Mouse (Mus musculus) forebrain, embryonic 13.5 days (tissue): ENCODE data around the gene Ccdc9. TPM values are rescaled to one million over a fixed set of nuclear protein-coding genes. Genes with fewer than 3 reads are reported as not detected.
"Not testable (repeated sequence)": the region's sequence is repeated elsewhere in the genome, so short reads cannot be mapped to it uniquely, and the experiment has no call there.

Experiments used
- ATAC-seq: fragments of 200-750 bp; cut with Nextera tagmentation; 2 replicates; pipeline ENCODE4 v1.8.0; 2017
- H3K27ac ChIP-seq: fragments of 300-500 bp; sonication (generic); 2 replicates; pipeline ENCODE4 v1.5.1; 2015; ENCODE audit warnings: inconsistent platforms, mild to moderate bottlenecking, moderate library complexity
- H3K27me3 ChIP-seq: fragments of 300-500 bp; sonication (generic); 2 replicates; pipeline ENCODE4 v1.6.1; 2015; ENCODE audit warnings: mild to moderate bottlenecking, inconsistent platforms
- H3K36me3 ChIP-seq: fragments of 300-500 bp; sonication (generic); 2 replicates; pipeline ENCODE4 v1.6.1; 2015; ENCODE audit warnings: mild to moderate bottlenecking, inconsistent platforms; ENCODE audit not compliant: poor library complexity, severe bottlenecking
- H3K4me1 ChIP-seq: fragments of 300-500 bp; sonication (generic); 2 replicates; pipeline ENCODE4 v1.6.1; 2015; ENCODE audit warnings: inconsistent platforms
- H3K4me2 ChIP-seq: fragments of 300-500 bp; sonication (generic); 2 replicates; pipeline ENCODE4 v1.6.1; 2015; ENCODE audit warnings: inconsistent platforms, mild to moderate bottlenecking, moderate library complexity
- H3K4me3 ChIP-seq: fragments of 300-500 bp; sonication (generic); 2 replicates; pipeline ENCODE4 v1.5.1; 2015; ENCODE audit warnings: mild to moderate bottlenecking, inconsistent platforms
- H3K9ac ChIP-seq: fragments of 300-500 bp; sonication (generic); 2 replicates; pipeline ENCODE4 v1.6.1; 2015; ENCODE audit warnings: mild to moderate bottlenecking, inconsistent platforms
- H3K9me3 ChIP-seq: fragments of 300-500 bp; sonication (generic); replicated peaks from 2 replicates; pipeline ENCODE4 v1.6.1; 2016; ENCODE audit warnings: inconsistent platforms
- WGBS: fragments of 180-500 bp; shearing (Covaris S2); methylation state at CpG from one replicate; pipeline ENCODE4 v1.1.7; 2015; 5-methylcytosine and 5-hydroxymethylcytosine counted together
- polyA plus RNA-seq: library from polyadenylated mRNA; unstranded; fragments of >200 nt; fragmentation: Nextera tagmentation; extraction: Ambion mirVana; gene quantifications from 2 replicates; pipeline ENCODE4 v1.2.1, GENCODE M21; 2015

Ccdc9 gene
- polyA plus RNA-seq, 1 experiment from 2014 or later: 25.2 TPM

GRCm38 (mm10) chr7:16282334-16282733 lies 4.3 kb downstream of the Ccdc9 start:
- no peak overlapping the region for H3K27ac ChIP-seq
- H3K4me3 ChIP-seq: no peak overlapping the region
- no peak overlapping the region for H3K4me2 ChIP-seq
- no peak overlapping the region for H3K9ac ChIP-seq
- H3K4me1 ChIP-seq: peaks cover 12% of the 10 kb centered on the region
- H3K27me3 ChIP-seq: no peaks in the 10 kb centered on the region
- no peak for ATAC-seq
- no peaks in the 10 kb centered on the region for H3K9me3 ChIP-seq
- WGBS: 86% methylated on average over 13 of the region's 13 CpGs
- H3K36me3 ChIP-seq: peaks cover 67% of the 10 kb centered on the region

- no peak overlapping the region for H3K4me3 ChIP-seq
- H3K4me1 ChIP-seq: peaks cover 10% of the 10 kb centered on the region
- WGBS: 92% methylated on average over 11 of the region's 11 CpGs
- H3K9me3 ChIP-seq: no peaks in the 10 kb centered on the region
- ATAC-seq: no peak
- H3K9ac ChIP-seq: no peak overlapping the region
- no peak overlapping the region for H3K4me2 ChIP-seq
- H3K27me3 ChIP-seq: no peaks in the 10 kb centered on the region
- no peak overlapping the region for H3K27ac ChIP-seq
- H3K36me3 ChIP-seq: peaks cover 83% of the 10 kb centered on the region
Observed at GRCm38 (mm10) chr7:16280721-16281120, 5.9 kb downstream of the Ccdc9 start.

GRCm38 (mm10) chr7:16274922-16275890 lies 11.4 kb downstream of the Ccdc9 start:
- peaks cover 23% of the 10 kb centered on the region for H3K4me1 ChIP-seq
- H3K9ac ChIP-seq: peak overlapping the region; percentile 34; the same call in 1 of the 2 replicates
- peaks cover 53% of the 10 kb centered on the region for H3K36me3 ChIP-seq
- no peaks in the 10 kb centered on the region for H3K27me3 ChIP-seq
- no peak for ATAC-seq
- no peak overlapping the region for H3K4me3 ChIP-seq
- WGBS: 89% methylated on average over 10 of the region's 10 CpGs
- no peak overlapping the region for H3K27ac ChIP-seq
- H3K4me2 ChIP-seq: no peak overlapping the region
- no peaks in the 10 kb centered on the region for H3K9me3 ChIP-seq

- under 1% methylated on average over 18 of the region's 18 CpGs for WGBS
- Histone ChIP-seq H3K9ac (peak overlapping the region; percentile 63), H3K27ac (peak overlapping the region; percentile 93), H3K36me3 (peaks cover 40% of the 10 kb centered on the region), H3K27me3 (peaks cover 2% of the 10 kb centered on the region; the same call in 1 of the 2 replicates), H3K9me3 (no peaks in the 10 kb centered on the region), H3K4me2 (peak overlapping the region; percentile 91), H3K4me3 (peak overlapping the region; percentile 81), H3K4me1 (peaks cover 23% of the 10 kb centered on the region)
- peak; percentile 78 for ATAC-seq
Observed at GRCm38 (mm10) chr7:16273766-16274140, 12.8 kb downstream of the Ccdc9 start.

GRCm38 (mm10) chr7:16273081-16273765 lies 13.4 kb downstream of the Ccdc9 start, which contains the start of gene Inafm1:
Inafm1 (minus strand) TSS chr7:16273617.
- under 1% methylated on average over 36 of the region's 49 CpGs for WGBS
- Histone ChIP-seq H3K4me1 (peaks cover 23% of the 10 kb centered on the region), H3K36me3 (peaks cover 35% of the 10 kb centered on the region), H3K27ac (peak within 1 kb of the TSS; percentile 93), H3K27me3 (peaks cover 2% of the 10 kb centered on the region; the same call in 1 of the 2 replicates), H3K9ac (peak within 1 kb of the TSS; percentile 87), H3K9me3 (no peaks in the 10 kb centered on the region), H3K4me3 (peak within 1 kb of the TSS; percentile 81), H3K4me2 (peak within 1 kb of the TSS; percentile 91)
- ATAC-seq: peak; percentile 84

GRCm38 (mm10) chr7:16272681-16273080 lies 13.9 kb downstream of the Ccdc9 start:
- peak; percentile 81 for ATAC-seq
- Histone ChIP-seq H3K4me1 (peaks cover 23% of the 10 kb centered on the region), H3K4me2 (peak overlapping the region; percentile 91), H3K4me3 (peak overlapping the region; percentile 81), H3K9ac (peak overlapping the region; percentile 87), H3K27ac (peak overlapping the region; percentile 93), H3K9me3 (no peaks in the 10 kb centered on the region), H3K36me3 (peaks cover 29% of the 10 kb centered on the region), H3K27me3 (peaks cover 2% of the 10 kb centered on the region; the same call in 1 of the 2 replicates)
- 1% methylated on average over 43 of the region's 46 CpGs for WGBS

- Histone ChIP-seq H3K9me3 (peaks cover 1% of the 10 kb centered on the region; the same call in 1 of the 2 replicates), H3K9ac (no peak overlapping the region), H3K4me3 (no peak overlapping the region), H3K27ac (no peak overlapping the region), H3K4me1 (peaks cover 23% of the 10 kb centered on the region), H3K27me3 (peaks cover 2% of the 10 kb centered on the region; the same call in 1 of the 2 replicates), H3K4me2 (peak overlapping the region; percentile 91; the same call in 1 of the 2 replicates), H3K36me3 (peaks cover 14% of the 10 kb centered on the region)
- 83% methylated on average over 1 of the region's 1 CpGs for WGBS
- ATAC-seq: no peak
Observed at GRCm38 (mm10) chr7:16271139-16271538, 15.5 kb downstream of the Ccdc9 start.

GRCm38 (mm10) chr7:16266593-16266992 lies 20.0 kb downstream of the Ccdc9 start:
- not testable (repeated sequence) for H3K4me3 ChIP-seq, H3K4me1 ChIP-seq, H3K9ac ChIP-seq, H3K27me3 ChIP-seq, H3K36me3 ChIP-seq, ATAC-seq, H3K4me2 ChIP-seq, H3K27ac ChIP-seq
- H3K9me3 ChIP-seq: peaks cover 20% of the 10 kb centered on the region; the same call in 1 of the 2 replicates
- 94% methylated on average over 7 of the region's 7 CpGs for WGBS

GRCm38 (mm10) chr7:16265856-16266255 lies 20.7 kb downstream of the Ccdc9 start:
- H3K9ac ChIP-seq: no peak overlapping the region
- no peak overlapping the region for H3K27ac ChIP-seq
- WGBS: 90% methylated on average over 11 of the region's 11 CpGs
- H3K9me3 ChIP-seq: peaks cover 20% of the 10 kb centered on the region; the same call in 1 of the 2 replicates
- H3K4me1 ChIP-seq: no peaks in the 10 kb centered on the region
- H3K36me3 ChIP-seq: no peaks in the 10 kb centered on the region
- peaks cover 2% of the 10 kb centered on the region; the same call in 1 of the 2 replicates for H3K27me3 ChIP-seq
- no peak for ATAC-seq
- no peak overlapping the region for H3K4me3 ChIP-seq
- H3K4me2 ChIP-seq: no peak overlapping the region

- no peaks in the 10 kb centered on the region for H3K4me1 ChIP-seq
- H3K9ac ChIP-seq: no peak overlapping the region
- peaks cover 20% of the 10 kb centered on the region; the same call in 1 of the 2 replicates for H3K9me3 ChIP-seq
- no peaks in the 10 kb centered on the region for H3K27me3 ChIP-seq
- no peak overlapping the region for H3K4me2 ChIP-seq
- H3K27ac ChIP-seq: no peak overlapping the region
- ATAC-seq: no peak
- H3K36me3 ChIP-seq: no peaks in the 10 kb centered on the region
- WGBS: 84% methylated on average over 5 of the region's 5 CpGs
- H3K4me3 ChIP-seq: no peak overlapping the region
Observed at GRCm38 (mm10) chr7:16263843-16264242, 22.8 kb downstream of the Ccdc9 start.

- Histone ChIP-seq H3K27me3 (no peaks in the 10 kb centered on the region), H3K36me3 (no peaks in the 10 kb centered on the region), H3K4me2 (no peak overlapping the region), H3K4me3 (no peak overlapping the region), H3K9me3 (peaks cover 20% of the 10 kb centered on the region; the same call in 1 of the 2 replicates), H3K4me1 (no peaks in the 10 kb centered on the region), H3K9ac (no peak overlapping the region), H3K27ac (no peak overlapping the region)
- 27% methylated on average over 8 of the region's 8 CpGs for WGBS
- ATAC-seq: no peak
Observed at GRCm38 (mm10) chr7:16263015-16263787, 23.4 kb downstream of the Ccdc9 start.
